Mouse (Mus musculus): ENCODE data around the gene Wnt1.

The Wnt1 gene

DNA sequence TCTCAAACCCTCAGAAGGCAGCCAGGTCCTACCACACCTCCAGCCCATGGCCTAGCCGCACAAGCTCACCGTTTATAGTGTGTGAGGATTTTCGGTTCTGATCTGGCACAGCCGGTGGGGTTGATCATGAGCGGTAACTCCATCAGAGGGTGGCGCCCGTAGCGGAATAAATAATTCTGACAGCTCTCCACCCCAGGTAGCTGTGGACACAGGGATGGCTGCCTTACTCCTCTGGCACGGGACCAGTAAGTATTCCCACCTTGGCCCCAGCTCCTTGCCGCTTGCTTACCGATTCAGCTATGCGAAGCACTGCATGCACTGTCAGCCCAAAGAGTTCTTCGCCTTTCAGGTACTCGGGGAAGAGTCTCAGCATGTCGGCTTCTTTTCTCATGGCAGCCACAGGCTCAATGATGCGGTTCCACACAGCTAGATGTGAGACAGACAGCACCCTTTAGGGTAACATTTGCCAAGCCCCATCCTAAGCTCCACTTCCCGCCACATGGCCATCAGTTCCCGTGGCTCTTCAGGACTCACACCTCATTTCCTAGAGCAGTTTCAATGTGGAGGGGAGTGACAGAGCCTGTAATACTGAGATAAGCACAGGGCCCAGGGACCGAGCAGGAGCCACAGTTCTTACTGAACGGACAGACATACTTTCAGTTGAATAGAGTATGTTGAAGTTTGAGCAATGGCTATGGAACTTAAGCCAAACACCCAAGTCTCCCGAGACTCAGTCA is 47.5 kb downstream of the Wnt1 start:
- DNase-seq (ENCODE audit: low spot score in 2 of 2), result no peak

DNA sequence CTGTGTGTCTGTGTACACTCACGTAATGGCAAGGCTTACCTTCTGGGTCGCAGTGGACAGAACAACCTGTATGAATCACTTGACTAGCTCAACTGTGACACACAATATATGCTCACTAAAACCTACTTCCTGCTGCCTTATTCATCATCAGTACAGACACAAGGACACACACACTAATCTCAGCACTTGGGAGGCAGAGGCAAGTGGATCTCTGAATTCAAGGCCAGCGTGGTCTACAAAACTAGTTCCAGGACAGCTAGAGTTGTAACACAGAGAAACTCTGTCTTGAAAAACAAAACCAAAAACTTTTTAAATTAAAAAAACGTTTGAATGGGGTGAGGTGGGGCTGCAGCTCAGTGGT is 48.1 kb downstream of the Wnt1 start:
- DNase-seq (ENCODE audit: low spot score in 2 of 2), result no peak

DNA sequence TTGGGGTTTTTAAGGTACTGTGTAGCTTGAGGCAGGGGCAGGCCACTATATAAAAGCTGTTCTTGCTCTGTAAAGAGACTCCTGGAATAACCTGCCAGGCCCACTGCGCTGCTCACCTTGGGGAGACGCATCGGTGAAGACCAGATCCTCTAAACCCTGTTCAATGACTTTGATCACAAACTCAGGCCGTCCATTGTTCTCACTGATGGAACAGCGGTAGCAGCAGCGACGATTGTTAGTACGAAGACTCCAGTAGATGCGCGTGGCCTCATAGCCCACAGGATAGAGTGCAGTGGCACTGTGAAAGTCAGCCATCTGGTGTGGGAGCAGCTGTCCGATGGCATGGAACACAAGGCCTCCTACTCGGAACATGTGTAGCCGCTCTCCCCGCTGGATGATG is 49.5 kb downstream of the Wnt1 start:
- no peak for DNase-seq (ENCODE audit: low spot score in 2 of 2)

DNA sequence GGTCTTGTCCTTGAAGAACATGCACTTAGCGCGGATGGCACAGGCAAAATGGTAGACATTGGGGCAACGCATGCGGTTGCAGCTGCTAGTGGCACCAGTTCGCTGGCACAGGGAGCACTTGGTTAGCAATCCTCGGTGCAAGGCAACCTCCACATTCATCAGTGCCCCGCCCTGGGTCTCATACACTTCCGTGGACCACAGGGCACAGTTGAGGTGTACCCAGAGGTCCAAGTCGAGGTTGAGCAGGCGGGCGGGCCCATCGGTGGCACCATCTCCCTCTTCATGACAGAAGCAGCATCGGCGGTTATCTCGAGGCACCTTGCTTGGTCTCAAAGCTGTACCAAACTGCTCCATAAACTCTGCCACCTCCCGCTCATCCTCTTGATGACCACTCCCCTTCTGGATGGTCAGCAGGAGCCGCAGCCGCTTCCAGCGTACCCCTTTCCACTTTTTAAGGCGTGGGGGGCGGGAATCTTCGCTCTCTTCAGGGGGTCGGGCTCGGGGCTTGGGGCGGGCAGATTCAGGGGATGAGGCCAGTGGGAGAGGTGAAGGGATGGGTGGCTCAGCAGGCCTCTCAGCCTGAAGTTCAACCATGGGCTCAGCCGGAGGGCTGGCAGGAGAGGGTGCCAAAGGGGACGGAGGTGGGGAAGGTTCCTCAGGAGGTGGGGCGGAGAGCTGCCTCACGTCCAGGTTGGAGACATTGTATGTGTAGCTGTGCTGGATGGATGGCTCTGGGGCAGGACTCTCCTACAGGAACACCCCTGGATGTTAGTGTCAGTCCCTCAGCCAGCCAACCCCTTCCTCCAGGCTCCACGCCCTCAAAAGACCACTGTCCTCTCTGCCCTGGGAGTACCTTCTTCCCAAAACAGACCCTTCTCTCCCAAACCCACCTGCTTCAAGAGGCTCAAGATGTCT is 50.3 kb downstream of the Wnt1 start:
- no peak for DNase-seq (ENCODE audit: low spot score in 2 of 2)

Data from right cerebral cortex, adult 2 months (tissue).